Mouse (Mus musculus) cortical plate, adult 2 months (tissue): Measurements from ENCODE around the gene Mrps6.

ENCODE experiments used
- CTCF ChIP-seq: fragments of 200-500 bp; IDR thresholded peaks from 2 replicates; pipeline ENCODE4 v1.5.1; 2011; ENCODE audit warnings: mild to moderate bottlenecking, control low read depth, low read length; ENCODE audit not compliant: insufficient read depth; ENCODE audit errors: extremely low read depth
- POLR2A ChIP-seq: fragments of 200-500 bp; IDR thresholded peaks from 2 replicates; pipeline ENCODE4 v1.6.1; 2011; ENCODE audit warnings: mild to moderate bottlenecking, low read length, control low read depth; ENCODE audit not compliant: insufficient read depth; ENCODE audit errors: extremely low read depth

- TF ChIP-seq CTCF (no peak), POLR2A (no peak)
Observed at GRCm38 (mm10) chr16:92139386-92140261, 81.6 kb downstream of the Mrps6 start.
